Mouse (Mus musculus): ENCODE measurements around the gene Grb10. TPM values are rescaled to one million over a fixed set of nuclear protein-coding genes. Genes with fewer than 3 reads are reported as not detected.

Grb10 gene
- polyA plus RNA-seq, 1 experiment from 2014 or later, result 84.1 TPM

DNA sequence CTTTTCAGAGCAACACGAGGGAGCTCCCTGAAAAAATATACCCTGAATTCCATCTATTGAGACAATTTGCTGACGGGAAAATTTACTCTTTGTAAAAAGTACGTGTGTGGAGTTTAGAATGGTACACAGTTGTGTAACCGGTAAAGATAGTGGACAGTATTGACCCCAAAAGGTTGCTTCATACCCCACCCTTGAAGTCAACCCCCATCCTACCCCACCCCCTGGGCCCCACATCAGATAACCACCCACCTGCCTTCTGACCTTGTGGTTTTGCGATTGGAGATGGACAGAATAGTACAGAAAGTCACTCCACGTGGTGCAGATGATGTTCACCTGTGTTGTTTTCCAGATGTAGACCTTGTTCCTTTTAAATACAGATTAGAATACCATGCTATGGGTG is 2.9 kb upstream of the Grb10 start:
- WGBS, result 85% methylated on average over 6 of the region's 6 CpGs

DNA sequence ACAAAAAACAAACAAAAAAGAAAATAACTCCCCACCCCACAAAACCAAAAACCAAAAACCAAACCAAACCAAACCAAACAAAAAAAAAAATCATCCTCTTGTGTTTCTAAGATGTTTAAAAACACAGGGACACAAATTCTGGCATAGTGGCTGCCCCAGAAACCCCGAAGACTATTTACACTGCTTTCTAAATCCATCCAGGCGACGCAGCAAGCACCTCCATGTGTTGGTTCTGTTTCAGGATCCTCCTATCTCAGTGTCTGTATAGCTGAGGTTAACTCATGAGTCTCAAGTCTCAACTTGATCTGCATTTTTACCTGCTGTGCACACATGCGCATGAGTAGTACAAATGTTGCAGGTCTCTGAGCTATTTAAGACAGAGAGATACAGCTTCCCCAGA is 1.9 kb upstream of the Grb10 start:
- Histone ChIP-seq H3K4me3 (replicated peaks) (no peak overlapping the region), H3K4me2 (no peak overlapping the region), H3K4me1 (peaks cover 15% of the 10 kb centered on the region), H3K27me3 (replicated peaks) (peaks cover 75% of the 10 kb centered on the region), H3K9me3 (replicated peaks) (no peaks in the 10 kb centered on the region), H3K9ac (replicated peaks) (no peak overlapping the region), H3K36me3 (no peaks in the 10 kb centered on the region), H3K27ac (replicated peaks) (no peak overlapping the region)
- WGBS, result 90% methylated on average over 4 of the region's 4 CpGs
- ATAC-seq (ENCODE audit: low FRiP score), result no peak

More for the DNA sequence above, 2.9 kb upstream of the Grb10 start:
- no peak overlapping the region for H3K9ac ChIP-seq (replicated peaks)
- no peak for ATAC-seq (ENCODE audit: low FRiP score)
- no peak overlapping the region for H3K27ac ChIP-seq (replicated peaks)
- no peaks in the 10 kb centered on the region for H3K36me3 ChIP-seq
- H3K4me3 ChIP-seq (replicated peaks), result no peak overlapping the region
- H3K27me3 ChIP-seq (replicated peaks), result peaks cover 65% of the 10 kb centered on the region
- H3K4me2 ChIP-seq, result no peak overlapping the region
- H3K9me3 ChIP-seq (replicated peaks), result no peaks in the 10 kb centered on the region
- peaks cover 12% of the 10 kb centered on the region for H3K4me1 ChIP-seq

DNA sequence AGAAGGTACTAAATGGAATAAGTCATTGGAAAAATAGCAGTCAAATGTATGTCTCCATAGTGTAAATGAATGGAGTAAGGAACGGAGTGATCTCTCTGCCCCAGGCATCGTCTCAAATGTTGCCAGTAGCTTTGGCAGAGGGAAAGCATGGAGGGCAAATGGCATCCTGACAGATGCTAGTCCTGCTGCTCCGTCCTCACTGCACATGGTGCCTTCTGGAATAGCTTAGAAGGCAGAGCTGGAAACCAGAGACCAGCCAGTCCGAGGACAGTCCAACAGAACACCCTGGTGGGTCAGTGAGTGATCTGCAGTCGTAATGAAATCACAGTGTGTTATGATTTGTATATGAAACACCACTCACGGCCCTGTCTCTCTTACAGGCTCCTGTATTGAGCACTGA is 1.3 kb upstream of the Grb10 start:
- peaks cover 15% of the 10 kb centered on the region for H3K4me1 ChIP-seq
- peaks cover 81% of the 10 kb centered on the region for H3K27me3 ChIP-seq (replicated peaks)
- WGBS, result 55% methylated on average over 6 of the region's 6 CpGs
- no peaks in the 10 kb centered on the region for H3K36me3 ChIP-seq
- no peak overlapping the region for H3K4me2 ChIP-seq
- no peak overlapping the region for H3K4me3 ChIP-seq (replicated peaks)
- ATAC-seq (ENCODE audit: low FRiP score), result no peak
- H3K9ac ChIP-seq (replicated peaks), result no peak overlapping the region
- no peaks in the 10 kb centered on the region for H3K9me3 ChIP-seq (replicated peaks)
- H3K27ac ChIP-seq (replicated peaks), result no peak overlapping the region

DNA sequence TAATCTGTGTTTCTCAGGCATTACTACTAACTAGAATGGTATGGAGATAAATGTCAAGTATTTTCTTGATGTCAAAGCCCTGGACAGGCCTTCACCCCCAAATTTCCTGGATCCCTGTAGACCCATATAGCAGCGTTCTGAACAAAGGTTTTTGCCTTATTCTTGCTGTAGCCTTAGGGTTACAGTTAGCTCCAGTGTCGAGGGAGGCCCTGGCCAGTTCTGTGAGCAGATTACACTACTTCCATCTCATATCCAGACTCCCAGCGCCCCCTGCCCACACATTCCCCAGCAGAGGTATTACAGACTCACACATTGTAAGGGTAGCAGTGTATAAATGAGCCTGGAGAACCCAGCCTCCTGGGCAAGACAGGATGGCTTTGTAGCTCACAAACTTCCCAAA is 615 bp upstream of the Grb10 start:
- Histone ChIP-seq H3K36me3 (no peaks in the 10 kb centered on the region), H3K9me3 (replicated peaks) (no peaks in the 10 kb centered on the region), H3K4me2 (no peak overlapping the region), H3K4me1 (peaks cover 15% of the 10 kb centered on the region), H3K4me3 (replicated peaks) (no peak overlapping the region), H3K27ac (replicated peaks) (no peak overlapping the region), H3K27me3 (replicated peaks) (peaks cover 83% of the 10 kb centered on the region), H3K9ac (replicated peaks) (no peak overlapping the region)
- 18% methylated on average over 3 of the region's 3 CpGs for WGBS
- no peak for ATAC-seq (ENCODE audit: low FRiP score)

DNA sequence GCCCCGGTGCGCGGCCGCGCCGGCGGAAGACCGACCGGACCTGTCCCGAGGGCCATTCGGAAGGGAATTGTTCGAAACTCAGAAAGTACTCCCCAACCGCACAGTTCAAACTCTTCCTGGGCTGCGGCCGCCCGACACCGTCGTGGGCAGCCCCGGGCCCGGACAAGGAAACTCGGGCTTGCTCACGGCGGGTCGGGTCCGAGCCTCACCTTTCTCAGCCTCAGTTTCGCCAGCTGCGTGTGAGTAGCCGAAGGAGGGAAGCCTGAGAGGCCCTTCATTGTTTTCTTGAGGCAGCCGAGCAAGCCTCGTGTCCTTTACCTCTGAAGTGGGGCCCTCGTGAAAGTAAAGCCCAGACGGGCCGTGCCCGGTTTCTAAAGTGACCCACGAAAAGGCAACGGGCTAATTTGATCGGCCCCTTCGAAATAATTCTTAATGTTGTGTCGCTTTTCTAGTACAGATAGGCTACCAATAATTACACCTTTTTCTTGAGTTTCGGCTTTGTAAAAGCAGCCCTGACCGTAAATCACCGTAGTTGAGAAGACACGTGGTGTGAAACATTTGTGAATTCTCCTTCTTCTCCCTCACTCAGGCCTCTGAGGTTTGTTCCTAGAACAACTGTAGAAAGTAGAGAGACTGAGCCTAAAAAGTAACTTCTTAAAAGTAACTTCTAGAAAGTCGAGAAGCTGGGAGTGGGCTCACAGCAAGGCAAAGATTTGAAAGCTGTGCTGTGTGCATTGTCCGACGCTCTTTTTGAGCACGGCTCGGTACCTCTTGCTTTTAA is 604 bp downstream of the Grb10 start:
- Histone ChIP-seq H3K4me3 (replicated peaks) (peak overlapping the region; percentile 46), H3K9ac (replicated peaks) (peak overlapping the region; percentile 51; the same call in 1 of the 2 replicates), H3K27ac (replicated peaks) (peak overlapping the region; percentile 49; the same call in 1 of the 2 replicates), H3K4me1 (peaks cover 16% of the 10 kb centered on the region), H3K36me3 (no peaks in the 10 kb centered on the region), H3K27me3 (replicated peaks) (peaks cover 84% of the 10 kb centered on the region), H3K9me3 (replicated peaks) (no peaks in the 10 kb centered on the region), H3K4me2 (peak overlapping the region; percentile 61)
- WGBS, result 5% methylated on average over 48 of the region's 48 CpGs
- ATAC-seq (ENCODE audit: low FRiP score), result no peak; the same call in 1 of the 2 replicates

DNA sequence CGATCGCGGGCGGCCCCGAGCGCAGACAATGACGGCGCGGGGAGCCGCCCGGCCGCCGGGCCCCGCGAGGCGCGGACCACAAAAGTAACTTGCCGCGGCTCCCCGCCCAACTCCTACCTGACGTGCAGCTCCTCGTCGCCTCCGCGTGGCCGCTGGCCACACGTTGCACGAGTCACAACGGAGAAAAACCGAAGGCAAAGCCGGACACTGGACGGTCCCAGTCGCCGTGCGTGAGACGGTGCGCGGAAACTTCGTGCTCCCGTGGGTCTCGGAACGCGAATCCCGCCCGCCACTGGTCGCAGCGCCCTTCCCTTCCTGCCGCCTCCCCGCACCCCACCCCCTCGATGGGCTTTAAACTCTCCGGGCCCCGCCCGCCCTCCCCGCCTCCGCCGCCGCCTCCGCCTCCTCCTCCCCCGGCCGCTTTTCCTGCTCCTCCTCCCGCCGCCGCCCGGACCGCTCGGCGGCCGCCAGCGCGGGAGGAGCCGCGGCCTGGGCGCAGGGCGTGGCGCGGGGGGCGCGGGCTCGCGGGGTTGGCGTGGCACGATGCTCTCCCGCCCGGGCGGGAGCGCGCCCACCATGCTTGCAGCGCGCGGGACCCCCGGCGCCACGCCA is 1.3 kb downstream of the Grb10 start:
- Histone ChIP-seq H3K9me3 (replicated peaks) (no peaks in the 10 kb centered on the region), H3K27ac (replicated peaks) (peak overlapping the region; percentile 60), H3K9ac (replicated peaks) (peak overlapping the region; percentile 51), H3K27me3 (replicated peaks) (peaks cover 84% of the 10 kb centered on the region), H3K4me2 (peak overlapping the region; percentile 61), H3K36me3 (no peaks in the 10 kb centered on the region), H3K4me3 (replicated peaks) (peak overlapping the region; percentile 46), H3K4me1 (peaks cover 18% of the 10 kb centered on the region)
- under 1% methylated on average over 66 of the region's 93 CpGs for WGBS
- peak; percentile 67 for ATAC-seq (ENCODE audit: low FRiP score)

DNA sequence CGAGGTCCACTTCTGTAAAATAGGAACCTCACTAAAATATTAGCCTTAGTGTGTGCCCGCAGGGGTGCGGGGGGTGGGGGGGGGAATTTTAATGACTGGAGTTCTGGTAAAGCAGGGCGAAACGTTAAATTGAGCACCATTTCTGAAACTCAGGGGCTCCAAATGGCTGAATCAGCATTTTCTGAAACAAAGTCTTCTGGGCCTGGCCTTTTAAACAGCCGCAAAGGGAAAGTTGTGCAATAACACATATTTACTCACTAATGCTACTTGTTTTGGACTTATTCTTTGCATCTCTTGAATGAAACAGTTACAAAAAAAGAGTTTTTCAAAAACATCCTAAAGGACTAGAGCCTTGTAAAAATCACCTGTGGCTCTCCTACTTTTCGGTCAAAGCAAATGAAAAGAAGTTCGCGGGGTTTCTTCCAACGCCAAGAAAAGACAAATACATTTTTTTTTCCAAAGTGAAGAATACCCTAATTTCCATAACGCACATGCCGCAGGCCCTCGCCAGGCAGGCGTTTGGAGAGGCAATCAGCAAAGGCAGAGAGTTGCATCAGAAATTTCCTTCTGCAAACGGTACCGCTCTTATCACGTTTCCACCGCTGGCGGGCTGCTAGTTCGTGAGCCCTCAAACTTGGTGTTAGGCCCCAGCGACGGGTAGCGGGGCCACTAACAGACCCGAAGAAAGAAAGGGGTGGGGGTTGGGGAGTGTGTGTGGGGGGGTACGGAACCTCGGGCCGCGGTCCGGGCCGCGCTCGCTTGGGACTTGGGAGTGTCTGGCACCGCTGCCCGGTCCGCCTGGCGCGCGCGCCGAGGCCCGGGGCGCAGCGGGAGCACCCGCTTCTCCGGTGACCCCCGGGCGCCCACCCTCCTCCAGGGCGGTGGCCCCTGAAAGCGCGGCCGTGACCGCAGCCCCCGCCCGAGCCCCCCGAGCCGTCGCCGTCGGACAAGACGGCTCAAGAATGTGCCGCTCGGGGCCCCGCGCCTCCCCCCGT is 2.3 kb downstream of the Grb10 start:
- peak overlapping the region; percentile 61 for H3K4me2 ChIP-seq
- peak overlapping the region; percentile 46 for H3K4me3 ChIP-seq (replicated peaks)
- 1% methylated on average over 63 of the region's 65 CpGs for WGBS
- no peaks in the 10 kb centered on the region for H3K36me3 ChIP-seq
- peak; percentile 16 for ATAC-seq (ENCODE audit: low FRiP score)
- H3K9me3 ChIP-seq (replicated peaks), result no peaks in the 10 kb centered on the region
- peaks cover 82% of the 10 kb centered on the region for H3K27me3 ChIP-seq (replicated peaks)
- H3K27ac ChIP-seq (replicated peaks), result peak overlapping the region; percentile 60
- peak overlapping the region; percentile 51 for H3K9ac ChIP-seq (replicated peaks)
- peaks cover 18% of the 10 kb centered on the region for H3K4me1 ChIP-seq

DNA sequence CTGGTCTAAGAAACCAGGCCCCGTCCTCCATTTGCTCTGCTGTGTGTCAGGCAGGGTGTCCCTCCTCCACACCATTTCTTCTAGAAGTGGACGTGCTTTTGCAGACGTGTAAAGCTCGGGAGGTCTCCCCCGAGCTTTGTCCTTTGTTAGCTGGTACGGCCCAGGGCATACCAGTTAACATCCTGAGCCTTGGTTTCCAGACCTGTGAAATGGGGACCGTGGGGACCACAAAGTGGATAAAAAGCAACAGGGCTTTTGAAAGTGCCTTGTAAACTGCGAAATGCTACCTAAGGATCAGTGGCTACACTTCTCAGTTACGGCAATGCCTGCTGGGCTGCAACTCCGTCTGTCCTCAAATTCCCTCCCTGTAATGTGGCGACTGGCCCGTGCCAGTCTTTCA is 3.2 kb downstream of the Grb10 start:
- no peak for ATAC-seq (ENCODE audit: low FRiP score)
- H3K4me3 ChIP-seq (replicated peaks), result peak overlapping the region; percentile 46
- no peak overlapping the region for H3K9ac ChIP-seq (replicated peaks)
- no peak overlapping the region; the same call in 1 of the 2 replicates for H3K27ac ChIP-seq (replicated peaks)
- H3K4me1 ChIP-seq, result peaks cover 18% of the 10 kb centered on the region
- no peaks in the 10 kb centered on the region for H3K9me3 ChIP-seq (replicated peaks)
- peak overlapping the region; percentile 61 for H3K4me2 ChIP-seq
- no peaks in the 10 kb centered on the region for H3K36me3 ChIP-seq
- peaks cover 83% of the 10 kb centered on the region for H3K27me3 ChIP-seq (replicated peaks)
- 9% methylated on average over 12 of the region's 12 CpGs for WGBS

DNA sequence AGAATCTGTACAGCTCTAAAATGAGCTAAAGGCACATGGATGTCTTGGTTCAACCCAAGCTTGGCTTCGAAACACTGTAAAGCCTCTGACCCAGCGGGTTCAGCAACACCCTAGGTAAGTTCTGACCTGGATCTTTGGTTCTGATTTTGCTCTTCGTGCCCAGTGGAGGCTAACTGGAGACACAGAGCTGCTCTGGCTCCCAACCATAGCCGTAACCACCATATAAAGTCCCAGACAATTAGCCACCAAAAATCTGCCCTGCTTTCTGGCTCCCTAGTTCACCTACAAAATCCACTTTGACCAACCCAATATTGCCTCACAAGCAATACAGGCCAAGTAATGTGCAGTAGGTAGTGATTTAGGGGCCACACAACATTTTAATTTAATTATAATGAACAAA is 3.7 kb downstream of the Grb10 start:
- H3K4me3 ChIP-seq (replicated peaks), result 0 out of 2 replicates have a peak overlapping the region, but pooled peaks have one; percentile 46

DNA sequence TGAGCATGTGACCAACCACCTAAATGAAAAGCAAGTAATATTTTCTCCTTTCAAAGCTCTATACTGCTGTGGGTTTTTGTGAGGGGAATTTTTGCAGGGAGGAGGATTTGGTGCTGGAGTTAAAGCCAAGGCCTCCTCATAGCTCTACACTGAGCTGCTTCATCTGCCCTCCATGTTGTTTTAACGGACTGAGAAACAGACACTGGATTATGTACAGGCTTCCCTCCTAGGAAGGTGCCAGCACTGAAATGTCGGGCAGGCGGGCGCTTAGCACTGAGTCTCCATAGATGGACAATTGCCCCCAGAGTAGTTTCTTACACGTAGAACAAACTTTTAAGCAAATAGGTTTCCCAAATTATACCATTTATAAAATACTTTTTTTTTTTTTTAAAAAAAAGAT is 4.1 kb downstream of the Grb10 start:
- Histone ChIP-seq H3K4me3 (replicated peaks) (no peak overlapping the region; the same call in 1 of the 2 replicates), H3K27ac (replicated peaks) (no peak overlapping the region), H3K9me3 (replicated peaks) (no peaks in the 10 kb centered on the region), H3K9ac (replicated peaks) (no peak overlapping the region), H3K36me3 (no peaks in the 10 kb centered on the region), H3K27me3 (replicated peaks) (peaks cover 84% of the 10 kb centered on the region), H3K4me1 (peaks cover 18% of the 10 kb centered on the region), H3K4me2 (peak overlapping the region; percentile 61)
- no peak for ATAC-seq (ENCODE audit: low FRiP score)
- WGBS, result 34% methylated on average over 5 of the region's 5 CpGs

More for the DNA sequence above, 3.7 kb downstream of the Grb10 start:
- Histone ChIP-seq H3K36me3 (no peaks in the 10 kb centered on the region), H3K9me3 (replicated peaks) (no peaks in the 10 kb centered on the region), H3K27ac (replicated peaks) (no peak overlapping the region), H3K27me3 (replicated peaks) (peaks cover 84% of the 10 kb centered on the region), H3K9ac (replicated peaks) (no peak overlapping the region), H3K4me1 (peaks cover 18% of the 10 kb centered on the region), H3K4me2 (peak overlapping the region; percentile 61)
- ATAC-seq (ENCODE audit: low FRiP score), result no peak
- 44% methylated on average over 4 of the region's 4 CpGs for WGBS

DNA sequence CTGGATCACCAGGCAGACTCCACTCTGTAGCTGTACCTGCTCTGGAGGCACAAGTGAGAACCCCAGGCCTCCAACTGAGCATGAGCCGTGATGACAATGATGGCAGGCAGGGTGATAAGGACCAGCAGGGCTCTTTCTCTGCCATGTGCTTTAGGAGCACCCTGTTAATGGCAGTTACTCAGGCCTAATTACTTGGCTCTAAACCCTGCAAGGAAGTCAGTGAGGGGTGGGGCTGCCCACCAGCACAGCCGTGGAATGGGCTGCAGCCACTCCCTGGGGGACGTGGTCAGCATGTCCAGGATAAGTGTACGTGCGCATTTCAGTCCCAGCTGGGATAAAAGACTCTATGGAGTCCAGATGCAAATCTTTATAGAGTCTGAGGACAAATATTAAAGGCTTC is 5.7 kb downstream of the Grb10 start:
- ATAC-seq (ENCODE audit: low FRiP score), result no peak
- H3K27me3 ChIP-seq (replicated peaks), result peaks cover 83% of the 10 kb centered on the region
- H3K4me1 ChIP-seq, result peaks cover 17% of the 10 kb centered on the region
- no peak overlapping the region for H3K9ac ChIP-seq (replicated peaks)
- no peaks in the 10 kb centered on the region for H3K36me3 ChIP-seq
- no peak overlapping the region for H3K4me3 ChIP-seq (replicated peaks)
- 22% methylated on average over 5 of the region's 5 CpGs for WGBS
- H3K4me2 ChIP-seq, result peak overlapping the region; percentile 15
- H3K9me3 ChIP-seq (replicated peaks), result no peaks in the 10 kb centered on the region
- no peak overlapping the region for H3K27ac ChIP-seq (replicated peaks)
